Mouse (Mus musculus): ENCODE data around the gene Yod1.

The Yod1 gene

GRCm38 (mm10) chr1:130717291-130717871, at the start of gene Yod1:
Gene Yod1, plus strand, starts transcription at chr1:130717327.
- DNase-seq: peak; percentile 92

GRCm38 (mm10) chr1:130678551-130678950, 38.6 kb upstream of the Yod1 start:
- DNase-seq: no peak

DNA sequence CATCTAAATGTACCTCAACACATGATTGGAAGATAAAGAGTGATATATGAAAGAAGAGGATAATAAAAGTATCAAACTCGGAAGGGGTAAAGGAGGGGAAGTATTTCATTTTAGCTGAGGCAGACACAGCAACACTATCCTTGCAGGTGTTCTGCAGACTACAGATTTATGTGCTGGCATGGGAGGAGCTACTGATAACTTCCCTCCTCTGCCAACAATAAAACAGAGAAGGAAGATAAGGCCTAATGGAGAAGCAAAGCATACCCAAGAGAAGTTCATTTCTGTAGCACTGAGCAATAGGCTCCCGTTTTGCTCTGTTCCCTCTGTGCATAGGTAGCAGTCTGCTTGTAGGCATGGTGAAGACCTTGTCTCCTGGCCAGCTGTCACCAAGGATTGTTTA, 36.1 kb upstream of the Yod1 start:
- no peak for DNase-seq

DNA sequence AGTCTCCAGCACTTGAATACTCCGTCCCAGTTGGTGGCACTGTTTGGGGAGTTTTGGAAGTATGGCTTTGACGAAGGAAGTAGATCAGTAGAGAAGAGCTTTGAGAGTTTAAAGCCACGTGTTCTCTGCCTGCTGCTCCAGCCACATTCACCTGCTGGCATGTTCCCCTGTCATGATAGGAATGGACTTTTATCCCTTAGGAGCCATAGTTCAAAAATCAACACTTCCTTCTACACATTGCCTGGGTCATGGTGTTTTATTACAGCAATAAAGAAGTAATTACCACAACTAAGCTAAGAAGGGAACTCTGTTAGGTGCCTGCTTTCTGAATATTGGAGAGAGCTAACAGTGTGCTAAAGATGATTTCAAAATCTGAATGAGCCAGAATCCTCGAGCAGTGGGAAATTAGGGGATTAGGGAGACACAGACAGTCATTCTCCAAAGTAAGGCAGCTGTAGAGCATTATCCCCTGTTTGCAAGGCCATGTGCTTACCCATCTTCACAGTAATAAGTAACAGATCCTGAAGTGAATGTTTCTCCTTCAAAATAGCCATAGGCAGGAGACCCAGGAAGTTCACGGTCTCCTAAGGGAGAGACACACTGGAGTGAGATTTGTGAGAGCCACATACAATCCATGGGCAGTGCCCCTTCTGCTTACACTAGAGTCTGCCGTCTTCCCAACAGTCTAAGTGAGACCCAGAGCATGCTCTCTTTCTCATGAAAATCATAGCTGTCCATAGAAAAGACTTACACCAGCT, 35.3 kb upstream of the Yod1 start:
- no peak for DNase-seq

DNA sequence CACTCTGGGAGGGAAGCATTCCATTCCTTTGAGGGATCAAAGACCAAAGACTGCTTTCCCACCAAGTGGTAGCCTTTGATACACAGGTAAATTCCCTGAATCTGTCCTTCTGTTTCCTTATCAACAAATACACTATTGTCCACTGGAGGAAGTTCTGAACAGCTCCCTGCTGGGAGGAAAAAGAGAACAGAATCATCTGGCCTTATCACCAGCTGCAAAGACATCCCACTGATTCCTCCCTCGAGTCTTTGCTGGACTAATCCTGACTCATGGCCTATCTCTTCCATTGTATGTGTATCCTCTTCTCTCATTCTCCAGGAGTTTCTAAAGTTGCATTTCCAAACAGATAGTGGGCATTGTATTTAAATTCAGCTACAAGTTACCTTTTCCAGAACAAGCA, 33.2 kb upstream of the Yod1 start:
- DNase-seq: no peak

- no peak for DNase-seq
These were observed 18.5 kb upstream of the Yod1 start for GRCm38 (mm10) chr1:130698601-130699000.

- peak; percentile 75 for DNase-seq
These were observed 17.0 kb upstream of the Yod1 start for GRCm38 (mm10) chr1:130699937-130700633.

GRCm38 (mm10) chr1:130701976-130702375, 15.2 kb upstream of the Yod1 start:
- DNase-seq: no peak

GRCm38 (mm10) chr1:130703613-130704012, 13.5 kb upstream of the Yod1 start:
- DNase-seq: peak; percentile 34

- no peak for DNase-seq
These were observed 6.6 kb upstream of the Yod1 start for GRCm38 (mm10) chr1:130710283-130711080.

- no peak for DNase-seq
These were observed 3.1 kb upstream of the Yod1 start for GRCm38 (mm10) chr1:130714046-130714445.

DNA sequence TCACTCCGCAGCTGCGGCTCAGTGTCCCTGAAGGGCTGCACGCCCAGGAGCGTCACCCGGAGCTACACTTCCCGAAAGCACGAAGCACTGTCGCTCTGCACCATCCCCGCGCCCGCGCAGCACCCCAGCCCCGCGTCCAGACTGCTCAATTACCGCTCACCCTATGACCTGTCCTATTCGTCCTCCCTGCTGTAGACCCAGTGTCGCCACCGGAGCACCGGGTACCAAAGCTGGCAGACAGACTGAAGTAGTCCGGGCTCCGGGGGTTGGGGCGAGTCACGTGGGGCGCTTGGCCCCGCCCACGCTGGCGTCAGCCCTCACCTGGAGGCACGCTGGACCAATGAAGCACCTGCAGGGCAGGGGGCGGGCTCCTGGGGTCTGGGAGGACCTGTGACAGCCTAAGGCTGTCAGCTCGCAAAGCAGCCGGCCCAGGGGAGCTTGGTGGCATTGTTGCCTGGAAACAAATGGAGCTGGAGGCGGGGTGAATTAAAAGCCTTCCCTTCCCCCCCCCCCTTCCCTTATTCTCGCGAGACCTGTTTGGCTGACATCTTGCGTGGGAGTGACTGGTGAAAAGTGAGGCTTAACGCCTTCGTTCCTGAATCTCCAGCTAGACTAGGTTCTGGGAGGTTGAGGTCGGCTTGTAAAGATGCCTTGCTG, 1.4 kb upstream of the Yod1 start, which contains the start of gene Gm29427:
TSS of gene Gm29427 (minus strand) at position 239 of the 657 bp plus-strand sequence.
- peak; percentile 92 for DNase-seq

DNA sequence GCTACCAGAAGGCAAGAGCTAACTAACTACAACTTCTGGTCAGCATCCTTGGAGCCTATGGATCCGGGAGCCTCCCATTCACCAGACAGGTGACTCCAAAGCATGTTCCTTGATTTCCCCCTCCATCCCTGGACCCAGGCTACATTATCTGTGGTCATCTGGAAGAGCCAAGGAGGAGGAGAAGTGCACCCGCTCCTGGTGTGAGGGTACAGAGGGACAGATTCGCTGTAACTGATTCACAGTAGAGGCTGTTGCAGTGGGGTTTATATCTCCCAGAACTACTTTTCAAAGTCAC, 962 bp upstream of the Yod1 start:
- DNase-seq: no peak

DNA sequence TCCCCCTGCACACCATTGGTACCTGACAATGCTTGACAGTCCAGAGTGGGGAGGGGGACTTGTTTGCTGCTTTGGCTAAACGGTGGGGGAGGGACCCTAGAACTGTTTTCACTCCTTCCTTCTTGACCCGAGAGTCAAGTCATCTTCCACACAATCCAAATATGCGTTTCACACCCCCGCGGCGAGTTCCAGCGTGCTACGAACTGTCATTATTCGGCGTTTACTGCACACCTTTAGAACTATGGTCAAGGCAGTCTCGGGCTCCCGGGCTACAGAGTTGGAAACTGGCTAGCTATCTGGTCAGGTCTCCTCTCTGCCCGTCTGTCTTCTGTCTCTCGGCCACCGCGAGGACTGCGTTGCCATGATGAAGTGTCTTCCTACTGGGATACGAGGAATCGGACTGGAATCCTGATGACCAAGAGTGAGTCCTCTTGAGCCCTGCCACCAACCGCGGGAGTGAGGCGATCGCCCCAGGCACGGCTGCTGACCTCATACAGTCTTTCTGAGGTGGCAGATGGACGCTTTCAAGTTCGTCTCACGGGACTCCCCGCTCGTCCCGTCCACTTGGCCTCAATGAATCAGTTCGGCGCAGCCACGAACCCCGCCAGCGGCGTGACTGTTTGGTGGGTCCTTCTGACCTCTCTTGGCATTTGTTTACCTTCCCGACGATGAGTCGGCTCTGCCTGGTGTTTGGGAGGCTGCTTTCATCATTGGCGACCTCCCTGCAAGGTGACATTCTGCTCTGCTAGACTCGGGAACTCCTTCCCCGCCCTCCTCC, 425 bp upstream of the Yod1 start:
- no peak for DNase-seq

DNA sequence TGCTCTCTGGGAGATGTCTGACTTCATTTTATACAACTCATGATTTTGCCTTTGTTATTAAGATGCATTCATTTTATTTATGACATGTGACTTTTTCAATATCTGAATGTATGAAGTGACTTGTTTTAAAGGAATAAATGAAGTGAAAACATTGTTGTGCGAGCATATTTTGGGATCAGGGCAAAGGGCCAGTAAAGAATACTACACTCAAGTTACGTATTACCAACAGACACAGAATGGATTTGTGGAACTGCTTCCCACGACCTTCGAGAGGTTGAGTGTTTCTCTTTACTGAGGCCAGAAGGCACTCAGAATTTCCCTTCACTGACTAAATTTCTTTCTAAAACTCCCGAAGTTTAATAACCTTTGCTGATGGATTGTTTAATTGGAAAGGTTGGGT, 7.1 kb downstream of the Yod1 start:
- no peak for DNase-seq

GRCm38 (mm10) chr1:130726396-130726795, 9.3 kb downstream of the Yod1 start:
- DNase-seq: no peak

DNA sequence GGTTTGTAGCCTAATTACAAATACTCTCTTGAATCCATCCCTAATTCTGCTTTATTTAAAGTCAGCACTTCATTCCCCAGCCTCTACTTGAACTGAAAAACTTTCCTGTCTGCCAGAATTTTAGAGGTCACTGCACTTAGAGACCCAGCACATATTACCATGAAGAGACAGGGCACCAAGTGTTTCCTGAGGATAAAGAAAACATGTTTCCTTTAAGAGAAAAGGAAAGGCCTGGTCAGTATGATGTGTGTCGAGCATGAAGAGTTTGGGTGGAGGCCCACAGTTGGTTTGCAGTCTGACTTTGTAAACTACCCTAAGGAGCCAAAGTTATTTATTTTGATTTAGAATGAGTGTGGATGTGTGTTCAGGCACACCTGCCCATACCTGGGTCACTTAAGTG, 10.9 kb downstream of the Yod1 start:
- DNase-seq: no peak

- DNase-seq: no peak
These were observed 11.6 kb downstream of the Yod1 start for GRCm38 (mm10) chr1:130728708-130729107.

GRCm38 (mm10) chr1:130729153-130729552, 12.0 kb downstream of the Yod1 start, which contains the start of gene Pfkfb2:
Gene Pfkfb2, minus strand, starts transcription at chr1:130729253.
- DNase-seq: no peak

DNA sequence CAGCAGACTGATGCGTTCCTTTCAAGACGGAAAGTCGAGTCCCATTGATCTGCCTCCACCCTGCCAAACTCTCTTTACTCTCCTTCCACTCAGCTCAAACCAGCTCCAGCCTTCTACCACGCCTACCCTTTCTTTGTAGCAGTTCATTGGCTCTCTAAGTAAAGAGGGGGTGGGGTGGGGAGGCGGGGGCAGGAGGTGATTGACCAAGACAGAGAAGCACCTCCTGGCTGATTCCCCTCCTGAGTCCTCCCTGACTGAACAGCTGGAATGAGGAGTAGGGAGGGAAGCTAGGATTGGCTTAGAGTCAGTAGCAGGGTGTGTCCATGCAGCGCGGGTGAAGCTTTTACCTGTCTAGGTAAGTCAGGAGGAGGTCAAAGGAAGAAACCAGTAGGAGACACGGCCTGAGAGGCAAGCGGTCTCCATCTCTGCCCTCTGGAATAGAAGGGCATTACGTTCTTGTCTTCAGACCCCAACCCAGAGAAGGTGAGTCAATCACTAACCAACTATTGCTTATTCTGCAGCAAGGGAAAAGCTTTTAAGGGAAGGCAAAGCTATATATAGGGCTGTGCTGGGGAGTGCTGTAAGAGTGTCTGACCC, 14.7 kb downstream of the Yod1 start, which contains the start of gene AA986860:
TSS of gene AA986860 (plus strand) at position 236 of the 597 bp plus-strand sequence.
- peak; percentile 60 for DNase-seq
